Comparison of ENCODE assay signal across 26 mouse cellular contexts in the genomic region with DNA sequence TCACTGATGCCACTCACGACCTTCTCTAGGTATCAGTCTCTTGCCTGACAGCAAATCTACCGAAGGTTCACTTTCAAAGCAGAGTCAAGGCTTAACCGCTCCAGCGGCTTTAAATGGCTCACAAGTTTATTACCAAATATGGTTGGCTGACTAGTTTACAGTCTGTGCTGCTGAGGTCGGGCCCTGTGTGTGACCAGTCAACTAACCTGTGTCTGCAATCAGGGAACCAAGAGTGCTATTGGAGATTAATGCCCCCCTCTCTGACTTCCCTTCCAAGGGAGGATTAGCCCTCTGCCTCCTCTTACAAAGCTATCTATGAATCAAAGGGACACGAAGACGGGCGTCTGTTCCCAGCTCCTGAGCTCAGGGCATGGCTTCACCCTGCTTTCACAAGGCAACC. TPM values are rescaled to one million over a fixed set of nuclear protein-coding genes. Genes with fewer than 3 reads are reported as not detected.
DNase-seq lines count a peak whose midpoint lies in the region; ATAC-seq and TF ChIP-seq lines count a peak whose summit lies in the region.
"Had no signal": no experiment of that assay in that cellular context is flagged by ENCODE, and none has a peak within 500 bp of the region (broad histone marks: within the 10 kb centered on the region; RNA-seq: fewer than 3 reads in every experiment).

No protein-coding gene starts in this region.

- DNase-seq in heart, postnatal 4 days = no peak
- DNase-seq in kidney, postnatal 0 days (ENCODE audit: low spot score) = peak; percentile 57
- DNase-seq in kidney, adult 8-10 months = no peak
- DNase-seq in heart, postnatal 0 days (ENCODE audit: low spot score) = no peak
- DNase-seq in T-cell, adult 2 months (ENCODE audit: low spot score) = no peak
- DNase-seq: adrenal gland, postnatal 10 days; cerebellum, adult 8-10 months; cerebellum, postnatal 36 days; embryo, embryonic 11 days; kidney, adult 18-20 months; liver; right cerebral cortex, postnatal 14 days; spleen, adult 18-20 months had no signal

- H3K36me3 ChIP-seq in heart, embryonic 12.5 days = peaks cover 22% of the 10 kb centered on the region
- no peaks in the 10 kb centered on the region; the same call in 1 of the 2 replicates for H3K36me3 ChIP-seq in kidney, postnatal 0 days (ENCODE audit: insufficient read depth, low read length)
- peaks cover 14% of the 10 kb centered on the region for H3K36me3 ChIP-seq in heart, postnatal 0 days (replicated peaks; ENCODE audit: control insufficient read depth, insufficient read depth, low read length)
- H3K36me3 ChIP-seq in stomach, embryonic 16.5 days (ENCODE audit: control insufficient read depth, insufficient read depth, low read length) = no peaks in the 10 kb centered on the region
- H3K36me3 ChIP-seq: liver, embryonic 15.5 days; midbrain, embryonic 15.5 days had no signal

- peaks cover 45% of the 10 kb centered on the region for H3K4me1 ChIP-seq in heart, embryonic 12.5 days (replicated peaks)
- H3K4me1 ChIP-seq in kidney, postnatal 0 days (replicated peaks; ENCODE audit: insufficient read depth, low read length) = peaks cover 22% of the 10 kb centered on the region
- peaks cover 23% of the 10 kb centered on the region for H3K4me1 ChIP-seq in heart, postnatal 0 days (ENCODE audit: control insufficient read depth, insufficient read depth)
- peaks cover 5% of the 10 kb centered on the region; the same call in 1 of the 2 replicates for H3K4me1 ChIP-seq in stomach, embryonic 16.5 days (ENCODE audit: control insufficient read depth, insufficient read depth, low read length)
- H3K4me1 ChIP-seq: forebrain, embryonic 13.5 days; liver, embryonic 15.5 days; midbrain, embryonic 15.5 days had no signal

- H3K9me3 ChIP-seq in heart, embryonic 12.5 days (replicated peaks) = no peaks in the 10 kb centered on the region
- H3K9me3 ChIP-seq in kidney, postnatal 0 days (replicated peaks; ENCODE audit: low read length) = no peaks in the 10 kb centered on the region
- H3K9me3 ChIP-seq in heart, postnatal 0 days (replicated peaks; ENCODE audit: control insufficient read depth, low read length) = no peaks in the 10 kb centered on the region
- no peaks in the 10 kb centered on the region for H3K9me3 ChIP-seq in stomach, embryonic 16.5 days (replicated peaks; ENCODE audit: control insufficient read depth, low read length)
- H3K9me3 ChIP-seq: embryonic facial prominence, embryonic 13.5 days; forebrain, embryonic 13.5 days; hindbrain, embryonic 12.5 days; limb, embryonic 10.5 days; liver, embryonic 15.5 days; midbrain, embryonic 15.5 days; neural tube, embryonic 12.5 days had no signal

- peak overlapping the region; percentile 78 for H3K27ac ChIP-seq in heart, embryonic 12.5 days (ENCODE audit: poor library complexity, severe bottlenecking)
- H3K27ac ChIP-seq in kidney, postnatal 0 days = no peak overlapping the region
- H3K27ac ChIP-seq in heart, postnatal 0 days (ENCODE audit: low read depth) = peak overlapping the region; percentile 72
- H3K27ac ChIP-seq in stomach, embryonic 16.5 days (ENCODE audit: low read length) = 0 out of 2 replicates have a peak overlapping the region, but pooled peaks have one; percentile 11
- H3K27ac ChIP-seq: embryonic facial prominence, embryonic 13.5 days; forebrain, embryonic 13.5 days; hindbrain, embryonic 12.5 days; limb, embryonic 10.5 days; liver, embryonic 15.5 days; macrophage; midbrain, embryonic 15.5 days; neural tube, embryonic 12.5 days had no signal

- 0 out of 2 replicates have a peak overlapping the region, but pooled peaks have one; percentile 46 for H3K9ac ChIP-seq in heart, embryonic 12.5 days
- no peak overlapping the region for H3K9ac ChIP-seq in kidney, postnatal 0 days (ENCODE audit: low read depth, low read length)
- H3K9ac ChIP-seq in heart, postnatal 0 days (replicated peaks; ENCODE audit: low read depth, low read length) = 0 out of 2 replicates have a peak overlapping the region, but pooled peaks have one; percentile 10
- no peak overlapping the region for H3K9ac ChIP-seq in stomach, embryonic 16.5 days (ENCODE audit: low read length)
- H3K9ac ChIP-seq: embryonic facial prominence, embryonic 13.5 days; forebrain, embryonic 13.5 days; hindbrain, embryonic 12.5 days; liver, embryonic 15.5 days; midbrain, embryonic 15.5 days; neural tube, embryonic 12.5 days had no signal

- WGBS in heart, embryonic 12.5 days = 31% methylated on average over 8 of the region's 8 CpGs
- WGBS in kidney, postnatal 0 days = 21% methylated on average over 8 of the region's 8 CpGs
- WGBS in heart, postnatal 0 days = 25% methylated on average over 8 of the region's 8 CpGs
- 44% methylated on average over 8 of the region's 8 CpGs for WGBS in stomach, embryonic 16.5 days

- ATAC-seq in heart, embryonic 12.5 days (ENCODE audit: insufficient number of reproducible peaks, low FRiP score) = peak; percentile 33; the same call in 1 of the 2 replicates
- ATAC-seq in kidney, postnatal 0 days (replicated peaks; ENCODE audit: low FRiP score, low read depth) = no peak
- ATAC-seq in heart, postnatal 0 days (ENCODE audit: insufficient read depth, low read depth) = peak; percentile 39; the same call in 1 of the 2 replicates
- ATAC-seq in stomach, embryonic 16.5 days (ENCODE audit: insufficient read depth, low FRiP score) = no peak
- ATAC-seq: forebrain, embryonic 13.5 days; midbrain, embryonic 15.5 days had no signal

- peak overlapping the region; percentile 21; the same call in 1 of the 2 replicates for H3K4me2 ChIP-seq in heart, embryonic 12.5 days
- H3K4me2 ChIP-seq in kidney, postnatal 0 days (ENCODE audit: low read length) = no peak overlapping the region
- no peak overlapping the region for H3K4me2 ChIP-seq in heart, postnatal 0 days (ENCODE audit: low read depth, low read length)
- no peak overlapping the region for H3K4me2 ChIP-seq in stomach, embryonic 16.5 days (ENCODE audit: low read depth, low read length)
- H3K4me2 ChIP-seq: embryonic facial prominence, embryonic 13.5 days; forebrain, embryonic 13.5 days; hindbrain, embryonic 12.5 days; liver, embryonic 15.5 days; midbrain, embryonic 15.5 days; neural tube, embryonic 12.5 days had no signal

- no peaks in the 10 kb centered on the region for H3K27me3 ChIP-seq in heart, embryonic 12.5 days (replicated peaks)
- no peaks in the 10 kb centered on the region for H3K27me3 ChIP-seq in kidney, postnatal 0 days (ENCODE audit: insufficient read depth, low read length)
- no peaks in the 10 kb centered on the region for H3K27me3 ChIP-seq in heart, postnatal 0 days (ENCODE audit: control insufficient read depth, insufficient read depth, low read length)
- no peaks in the 10 kb centered on the region for H3K27me3 ChIP-seq in stomach, embryonic 16.5 days (ENCODE audit: control insufficient read depth, insufficient read depth, low read length)
- H3K27me3 ChIP-seq: embryonic facial prominence, embryonic 13.5 days; forebrain, embryonic 13.5 days; hindbrain, embryonic 12.5 days; liver, embryonic 15.5 days; midbrain, embryonic 15.5 days; neural tube, embryonic 12.5 days had no signal

- TF ChIP-seq EP300 in heart, postnatal 0 days (IDR thresholded peaks at IDR 0.05; ENCODE audit: low read depth) = no peak

- H3K4me3 ChIP-seq in heart, embryonic 12.5 days = no peak overlapping the region
- no peak overlapping the region for H3K4me3 ChIP-seq in kidney, postnatal 0 days (replicated peaks; ENCODE audit: low read depth, low read length)
- H3K4me3 ChIP-seq in heart, postnatal 0 days (ENCODE audit: low read depth, low read length) = no peak overlapping the region
- H3K4me3 ChIP-seq in stomach, embryonic 16.5 days (replicated peaks; ENCODE audit: low read length) = no peak overlapping the region
- H3K4me3 ChIP-seq: embryonic facial prominence, embryonic 13.5 days; erythroblast, embryonic 14.5 days; forebrain, embryonic 13.5 days; hindbrain, embryonic 12.5 days; limb, embryonic 10.5 days; liver, embryonic 15.5 days; midbrain, embryonic 15.5 days; neural tube, embryonic 12.5 days had no signal

- no peak for TF ChIP-seq CTCF in kidney, postnatal 0 days (IDR thresholded peaks at IDR 0.05; ENCODE audit: low read depth)
- no peak for TF ChIP-seq CTCF in heart, postnatal 0 days (IDR thresholded peaks at IDR 0.05; ENCODE audit: low read depth)

RNA-seq across cellular contexts. Expression of a gene that starts 25.3 kb away (rescaled TPM):
- 69.9 and 72.1 TPM in 2 replicates for polyA plus RNA-seq in heart, embryonic 12.5 days (2016; fragmentation: Nextera tagmentation; extraction: Ambion mirVana)
- total RNA-seq in heart, postnatal 4 days (2021) = 10 to 100 TPM; 78.3 to 83.0 TPM
- polyA plus RNA-seq in kidney, postnatal 0 days (2015; fragmentation: Nextera tagmentation; extraction: Ambion mirVana) = 44.2 and 47.1 TPM in 2 replicates
- 19.2 and 29.4 TPM in 2 replicates for total RNA-seq in heart, postnatal 0 days (2014; rRNA removed; ENCODE audit: low replicate concordance)
- 41.1 and 42.7 TPM in 2 replicates for polyA plus RNA-seq in heart, postnatal 0 days (2015; fragmentation: Nextera tagmentation; extraction: Ambion mirVana)
- polyA plus RNA-seq in stomach, embryonic 16.5 days (2015; fragmentation: Nextera tagmentation; extraction: Ambion mirVana) = 30.1 and 38.5 TPM in 2 replicates
- total RNA-seq: MEL had no signal
- polyA plus RNA-seq: erythroblast, embryonic 14.5 days; macrophage had no signal

RNA-seq across cellular contexts. Expression of a gene that starts 32.9 kb away (rescaled TPM):
- polyA plus RNA-seq in heart, embryonic 12.5 days (2016; fragmentation: Nextera tagmentation; extraction: Ambion mirVana) = 9.1 and 10.0 TPM in 2 replicates
- 1 to 10 TPM; 6.9 TPM for total RNA-seq in heart, postnatal 4 days (2021)
- 5.9 and 7.7 TPM in 2 replicates for polyA plus RNA-seq in kidney, postnatal 0 days (2015; fragmentation: Nextera tagmentation; extraction: Ambion mirVana)
- total RNA-seq in heart, postnatal 0 days (2014; rRNA removed; ENCODE audit: low replicate concordance) = 7.4 and 13.6 TPM in 2 replicates
- 3.2 and 3.4 TPM in 2 replicates for polyA plus RNA-seq in heart, postnatal 0 days (2015; fragmentation: Nextera tagmentation; extraction: Ambion mirVana)
- 4.5 and 5.2 TPM in 2 replicates for polyA plus RNA-seq in stomach, embryonic 16.5 days (2015; fragmentation: Nextera tagmentation; extraction: Ambion mirVana)

RNA-seq across cellular contexts. Expression of a gene that starts 41.5 kb away (rescaled TPM):
- polyA plus RNA-seq in heart, embryonic 12.5 days (2016; fragmentation: Nextera tagmentation; extraction: Ambion mirVana) = not detected in 2 replicates
- total RNA-seq in heart, postnatal 4 days (2021) = 1 to 10 TPM; 9.3 to 9.8 TPM
- 2.9 and 3.0 TPM in 2 replicates for polyA plus RNA-seq in kidney, postnatal 0 days (2015; fragmentation: Nextera tagmentation; extraction: Ambion mirVana)
- 4.6 and 38.7 TPM in 2 replicates for total RNA-seq in heart, postnatal 0 days (2014; rRNA removed; ENCODE audit: low replicate concordance)
- 11.7 and 13.2 TPM in 2 replicates for polyA plus RNA-seq in heart, postnatal 0 days (2015; fragmentation: Nextera tagmentation; extraction: Ambion mirVana)
- polyA plus RNA-seq in stomach, embryonic 16.5 days (2015; fragmentation: Nextera tagmentation; extraction: Ambion mirVana) = 1.2 and 1.4 TPM in 2 replicates
- total RNA-seq: MEL had no signal
- polyA plus RNA-seq: C2C12; embryonic facial prominence, embryonic 13.5 days; erythroblast, embryonic 14.5 days; hindbrain, embryonic 12.5 days; limb, embryonic 10.5 days; liver, embryonic 15.5 days; macrophage; neural tube, embryonic 12.5 days had no signal

Comparison
In these comparisons a context has a peak if more than half of its experiments do, and no peak if none do; other contexts are left out.
1. ATAC-seq: peak in heart, embryonic 12.5 days (single experiment) and heart, postnatal 0 days (single experiment); none in kidney, postnatal 0 days (single experiment) and stomach, embryonic 16.5 days (single experiment).
2. H3K9ac ChIP-seq: peak in heart, embryonic 12.5 days (single experiment) and heart, postnatal 0 days (single experiment); none in kidney, postnatal 0 days (single experiment) and stomach, embryonic 16.5 days (single experiment).